ENCODE assay signal across 20 mouse cellular contexts in genomic region chr3:21269130-21269440, GRCm38 (mm10).
DNase-seq lines count a peak whose midpoint lies in the region; ATAC-seq and TF ChIP-seq lines count a peak whose summit lies in the region.
"Had no signal": no experiment of that assay in that cellular context is flagged by ENCODE, and none has a peak within 500 bp of the region (broad histone marks: within the 10 kb centered on the region; RNA-seq: fewer than 3 reads in every experiment).

No protein-coding gene starts in this region.

- no peak for ATAC-seq in heart, embryonic 15.5 days (replicated peaks; ENCODE audit: insufficient number of reproducible peaks, insufficient read depth, low FRiP score, low read depth)
- ATAC-seq: CD4-positive, CD25-positive, alpha-beta regulatory T cell, adult 4 months; forebrain, embryonic 15.5 days had no signal

- peak; percentile 57 to 63 for DNase-seq in cerebellum, postnatal 10 days
- DNase-seq in cerebellum, adult 2 months, result no peak
- peak; percentile 8 for DNase-seq in gastrocnemius, postnatal 25 days
- DNase-seq in gastrocnemius, postnatal 36 days, result no peak
- DNase-seq in heart, postnatal 25 days (ENCODE audit: low spot score), result no peak
- DNase-seq in skeletal muscle tissue, adult 2 months (ENCODE audit: low read depth, low spot score), result peak; percentile 34
- DNase-seq in thymus, adult 18-20 months, result no peak
- DNase-seq: B cell, adult 2 months; cerebellum, adult 11 months; cerebellum, adult 9-11 months; embryo, embryonic 11 days; kidney, adult 11 months; kidney, adult 9 months had no signal

- intact Hi-C loops in gastrocnemius, postnatal 36 days (cut with DNase I), result loop anchor here (10.0 kb wide), 1 partner anchor 296 kb away; no protein-coding TSS in a partner anchor
- intact Hi-C loops in heart, postnatal 25 days (cut with DNase I), result loop anchor here (5.0 kb wide), 1 partner anchor 143 kb away; no protein-coding TSS in a partner anchor

- no peaks in the 10 kb centered on the region for H3K9me3 ChIP-seq in heart, embryonic 15.5 days (replicated peaks)
- H3K9me3 ChIP-seq: embryonic facial prominence, embryonic 15.5 days; forebrain, embryonic 15.5 days; G1E; hindbrain, embryonic 15.5 days had no signal

- no peak overlapping the region for H3K27ac ChIP-seq in cerebellum, adult 2 months (ENCODE audit: insufficient read depth, low read length)
- 0 out of 2 replicates have a peak overlapping the region, but pooled peaks have one; percentile 45 for H3K27ac ChIP-seq in heart, embryonic 15.5 days
- H3K27ac ChIP-seq: forebrain, embryonic 15.5 days; hindbrain, embryonic 15.5 days had no signal

- no peak for TF ChIP-seq POLR2A in cerebellum, adult 2 months (IDR thresholded peaks at IDR 0.05; ENCODE audit: borderline replicate concordance, insufficient read depth, low read length)

- H3K27me3 ChIP-seq in cerebellum, adult 2 months (ENCODE audit: control insufficient read depth, insufficient read depth, low read length), result no peaks in the 10 kb centered on the region
- H3K27me3 ChIP-seq in heart, embryonic 15.5 days, result no peaks in the 10 kb centered on the region
- H3K27me3 ChIP-seq: embryonic facial prominence, embryonic 15.5 days; forebrain, embryonic 15.5 days; hindbrain, embryonic 15.5 days had no signal

- no peak overlapping the region for H3K4me2 ChIP-seq in heart, embryonic 15.5 days
- H3K4me2 ChIP-seq: embryonic facial prominence, embryonic 15.5 days; forebrain, embryonic 15.5 days; heart, embryonic 11.5 days; hindbrain, embryonic 15.5 days had no signal

- H3K9ac ChIP-seq in heart, embryonic 15.5 days, result no peak overlapping the region
- H3K9ac ChIP-seq: embryonic facial prominence, embryonic 15.5 days; forebrain, embryonic 15.5 days; hindbrain, embryonic 15.5 days had no signal

- H3K36me3 ChIP-seq in heart, embryonic 15.5 days, result no peaks in the 10 kb centered on the region
- H3K36me3 ChIP-seq: embryonic facial prominence, embryonic 15.5 days; forebrain, embryonic 15.5 days; G1E; hindbrain, embryonic 15.5 days had no signal

- no peaks in the 10 kb centered on the region for H3K4me1 ChIP-seq in cerebellum, adult 2 months (ENCODE audit: control insufficient read depth, insufficient read depth, low read length)
- peaks cover 6% of the 10 kb centered on the region for H3K4me1 ChIP-seq in heart, embryonic 15.5 days (replicated peaks)
- H3K4me1 ChIP-seq: embryonic facial prominence, embryonic 15.5 days; forebrain, embryonic 15.5 days; hindbrain, embryonic 15.5 days had no signal

- WGBS in cerebellum, adult 2 months, result 27% methylated on average over 2 of the region's 2 CpGs
- WGBS in heart, embryonic 15.5 days, result 71% methylated on average over 2 of the region's 2 CpGs

- H3K4me3 ChIP-seq in cerebellum, adult 2 months (replicated peaks; ENCODE audit: insufficient read depth, low read depth, low read length), result no peak overlapping the region
- H3K4me3 ChIP-seq in heart, embryonic 15.5 days, result no peak overlapping the region
- H3K4me3 ChIP-seq: embryonic facial prominence, embryonic 15.5 days; forebrain, embryonic 15.5 days; hindbrain, embryonic 15.5 days had no signal

- no peak for TF ChIP-seq CTCF in cerebellum, adult 2 months (IDR thresholded peaks at IDR 0.05; ENCODE audit: borderline replicate concordance, insufficient read depth, low read depth, low read length)

Comparison
In these comparisons a context has a peak if more than half of its experiments do, and no peak if none do; other contexts are left out.
1. DNase-seq: peak in cerebellum, postnatal 10 days (2 of 2), gastrocnemius, postnatal 25 days (single experiment) and skeletal muscle tissue, adult 2 months (single experiment); none in cerebellum, adult 2 months (0 of 2), gastrocnemius, postnatal 36 days (0 of 2), heart, postnatal 25 days (single experiment) and thymus, adult 18-20 months (0 of 2).